Mouse (Mus musculus): ENCODE results near the gene Unc45a. TPM values are rescaled to one million over a fixed set of nuclear protein-coding genes. Genes with fewer than 3 reads are reported as not detected.

Gene Unc45a
- polyA plus RNA-seq (2017; shearing (Covaris generic)): 93.4 TPM

GRCm38 (mm10) chr7:80340793-80341192 is at the start of gene Unc45a:
Unc45a (minus strand) TSS chr7:80341005.

GRCm38 (mm10) chr7:80387633-80388543 is 47.1 kb upstream of the Unc45a start, which contains the start of gene Fes:
Fes (minus strand) TSS chr7:80387946.

GRCm38 (mm10) chr7:80371041-80371751 is 30.4 kb upstream of the Unc45a start, which contains the start of gene Man2a2:
Man2a2 (minus strand) TSS chr7:80371375.

GRCm38 (mm10) chr7:80342858-80343257 is 2.1 kb upstream of the Unc45a start, which contains the start of gene Hddc3:
Hddc3 (plus strand) TSS chr7:80343104.

GRCm38 (mm10) chr7:80324043-80324815 is 16.6 kb downstream of the Unc45a start, which contains the start of gene Rccd1:
Rccd1 (minus strand) TSS chr7:80324454.

GRCm38 (mm10) chr7:80294062-80294763 is 46.6 kb downstream of the Unc45a start, which contains the start of gene Prc1:
Prc1 (plus strand) TSS chr7:80294450.

Other genes with a start within 250 kb of the Unc45a start
- gene Idh2, start 225.6 kb downstream of the Unc45a start, polyA plus RNA-seq (2017; shearing (Covaris generic)): 34.3 TPM
- gene Sema4b, start 154.2 kb downstream of the Unc45a start, polyA plus RNA-seq (2017; shearing (Covaris generic)): 6.1 TPM
- 187 TPM for gene Cib1, start 108.2 kb downstream of the Unc45a start, polyA plus RNA-seq (2017; shearing (Covaris generic))
- gene Gdpgp1, start 108.1 kb downstream of the Unc45a start, polyA plus RNA-seq (2017; shearing (Covaris generic)): 13.9 TPM
- gene Ttll13, start 94.6 kb downstream of the Unc45a start, polyA plus RNA-seq (2017; shearing (Covaris generic)): 0.46 TPM
- 63.3 TPM for gene Ngrn, start 79.8 kb downstream of the Unc45a start, polyA plus RNA-seq (2017; shearing (Covaris generic))
- gene Vps33b, start 71.4 kb downstream of the Unc45a start, polyA plus RNA-seq (2017; shearing (Covaris generic)): 54.3 TPM
- 11.8 TPM for gene Prc1, start 46.6 kb downstream of the Unc45a start, polyA plus RNA-seq (2017; shearing (Covaris generic))
- 32.3 TPM for gene Rccd1, start 16.6 kb downstream of the Unc45a start, polyA plus RNA-seq (2017; shearing (Covaris generic))
- 13.1 TPM for gene Hddc3, start 2.1 kb upstream of the Unc45a start, polyA plus RNA-seq (2017; shearing (Covaris generic))
- gene Man2a2, start 30.4 kb upstream of the Unc45a start, polyA plus RNA-seq (2017; shearing (Covaris generic)): 12.3 TPM
- 2.1 TPM for gene Fes, start 46.9 kb upstream of the Unc45a start, polyA plus RNA-seq (2017; shearing (Covaris generic))
- gene Furin, start 64.4 kb upstream of the Unc45a start, polyA plus RNA-seq (2017; shearing (Covaris generic)): 3.7 TPM
- gene Blm, start 194.1 kb upstream of the Unc45a start, polyA plus RNA-seq (2017; shearing (Covaris generic)): 9.9 TPM

Data from CD4-positive, CD25-positive, alpha-beta regulatory T cell, adult 9 weeks (primary cell).